Mouse (Mus musculus) induced T-regulatory cell, adult 2 months (primary cell): ENCODE data around the gene Slc9a3.

Experiments used
- DNase-seq: peaks from one replicate; pipeline ENCODE4 v3.0.0-alpha.2; 2012; ENCODE audit warnings: low read depth

Gene Slc9a3

GRCm38 (mm10) chr13:74145983-74146622 is 24.8 kb downstream of the Slc9a3 start:
- no peak for DNase-seq

- DNase-seq = no peak
Measured at GRCm38 (mm10) chr13:74147327-74147726, 26.1 kb downstream of the Slc9a3 start.

- DNase-seq = peak; percentile 70
Measured at GRCm38 (mm10) chr13:74166348-74167056, 45.2 kb downstream of the Slc9a3 start.

- no peak for DNase-seq
Measured at GRCm38 (mm10) chr13:74167057-74167413, 45.8 kb downstream of the Slc9a3 start.

- no peak for DNase-seq
Measured at GRCm38 (mm10) chr13:74167492-74167891, 46.2 kb downstream of the Slc9a3 start.

- DNase-seq = no peak
Measured at GRCm38 (mm10) chr13:74169446-74170164, 48.3 kb downstream of the Slc9a3 start.

GRCm38 (mm10) chr13:74172036-74172435 is 50.8 kb downstream of the Slc9a3 start:
- no peak for DNase-seq

GRCm38 (mm10) chr13:74183011-74183695 is 61.9 kb downstream of the Slc9a3 start:
- no peak for DNase-seq

- DNase-seq = peak; percentile 52
Measured at GRCm38 (mm10) chr13:74192613-74193012, 71.4 kb downstream of the Slc9a3 start.

GRCm38 (mm10) chr13:74196451-74196850 is 75.2 kb downstream of the Slc9a3 start:
- DNase-seq = peak; percentile 16

- peak; percentile 95 for DNase-seq
Measured at GRCm38 (mm10) chr13:74208317-74208985, 87.2 kb downstream of the Slc9a3 start, which contains the start of gene Exoc3. TSS of gene Exoc3 (minus strand) at chr13:74208732.

- no peak for DNase-seq
Measured at GRCm38 (mm10) chr13:74208986-74209345, 87.7 kb downstream of the Slc9a3 start.

- DNase-seq = no peak
Measured at GRCm38 (mm10) chr13:74218441-74218840, 97.2 kb downstream of the Slc9a3 start.
